Mouse (Mus musculus) stomach, embryonic 16.5 days (tissue): ENCODE data around the gene Ntn1. TPM values are rescaled to one million over a fixed set of nuclear protein-coding genes. Genes with fewer than 3 reads are reported as not detected.

Experiments used
- ATAC-seq: fragments of 200-750 bp; cut with Nextera tagmentation; 2 replicates; pipeline ENCODE4 v1.8.0; 2017; ENCODE audit warnings: moderate number of reproducible peaks, moderate TSS enrichment; ENCODE audit not compliant: insufficient read depth, low FRiP score
- H3K27ac ChIP-seq: fragments of 300-500 bp; sonication (generic); 2 replicates; pipeline ENCODE4 v1.5.1; 2014; ENCODE audit warnings: low read length
- H3K27me3 ChIP-seq: fragments of 300-500 bp; sonication (generic); 2 replicates; pipeline ENCODE4 v1.6.1; 2014; ENCODE audit warnings: low read length, control low read depth, mixed read lengths; ENCODE audit not compliant: control insufficient read depth, insufficient read depth
- H3K36me3 ChIP-seq: fragments of 300-500 bp; sonication (generic); 2 replicates; pipeline ENCODE4 v1.6.1; 2014; ENCODE audit warnings: low read length; ENCODE audit not compliant: control insufficient read depth, insufficient read depth
- H3K4me1 ChIP-seq: fragments of 300-500 bp; sonication (generic); 2 replicates; pipeline ENCODE4 v1.6.1; 2014; ENCODE audit warnings: low read length, control low read depth, mixed read lengths; ENCODE audit not compliant: control insufficient read depth, insufficient read depth
- H3K4me2 ChIP-seq: fragments of 300-500 bp; sonication (generic); 2 replicates; pipeline ENCODE4 v1.6.1; 2014; ENCODE audit warnings: low read depth, low read length, mixed read lengths
- H3K4me3 ChIP-seq: fragments of 300-500 bp; sonication (generic); replicated peaks from 2 replicates; pipeline ENCODE4 v1.5.1; 2014; ENCODE audit warnings: mild to moderate bottlenecking, low read length
- H3K9ac ChIP-seq: fragments of 300-500 bp; sonication (generic); 2 replicates; pipeline ENCODE4 v1.6.1; 2014; ENCODE audit warnings: low read length
- H3K9me3 ChIP-seq: fragments of 300-500 bp; sonication (generic); replicated peaks from 2 replicates; pipeline ENCODE4 v1.6.1; 2016; ENCODE audit warnings: low read length, control low read depth; ENCODE audit not compliant: control insufficient read depth
- WGBS: fragments of 180-500 bp; shearing (Covaris S2); extraction: QIAGEN DNeasy Blood & Tissue Kit; methylation state at CpG from one replicate; pipeline ENCODE4 v1.1.7; 2014; 5-methylcytosine and 5-hydroxymethylcytosine counted together
- polyA plus RNA-seq: library from polyadenylated mRNA; unstranded; fragments of >200 nt; fragmentation: Nextera tagmentation; extraction: Ambion mirVana; gene quantifications from 2 replicates; pipeline ENCODE4 v1.2.1, GENCODE M21; 2015

Ntn1 gene
- polyA plus RNA-seq, 1 experiment from 2014 or later = 13.5 TPM

DNA sequence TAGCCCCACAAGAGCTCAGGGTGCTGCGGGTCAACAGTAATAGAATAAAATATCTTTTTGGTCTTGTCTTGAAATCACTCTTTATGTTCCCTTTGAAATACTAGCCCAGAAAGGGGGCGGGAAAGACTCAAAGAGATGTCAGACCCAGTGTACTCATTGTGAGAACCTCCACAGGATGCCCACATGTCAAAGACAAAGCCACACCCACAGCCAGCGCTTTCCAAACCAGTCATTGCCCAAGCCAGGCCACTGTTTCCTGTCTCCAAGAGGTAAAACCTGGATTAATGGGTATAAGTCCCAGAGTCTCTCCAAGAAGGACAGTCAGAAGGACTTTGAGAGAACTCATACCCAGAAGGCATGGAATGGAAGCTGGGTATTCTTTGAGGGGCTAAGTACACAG is 60.3 kb downstream of the Ntn1 start:
- H3K4me1 ChIP-seq = peaks cover 26% of the 10 kb centered on the region
- no peak for ATAC-seq
- H3K36me3 ChIP-seq = no peaks in the 10 kb centered on the region
- no peak overlapping the region for H3K27ac ChIP-seq
- H3K9me3 ChIP-seq = no peaks in the 10 kb centered on the region
- no peak overlapping the region for H3K4me3 ChIP-seq
- 85% methylated on average over 3 of the region's 3 CpGs for WGBS
- no peak overlapping the region for H3K9ac ChIP-seq
- no peak overlapping the region for H3K4me2 ChIP-seq
- no peaks in the 10 kb centered on the region for H3K27me3 ChIP-seq

DNA sequence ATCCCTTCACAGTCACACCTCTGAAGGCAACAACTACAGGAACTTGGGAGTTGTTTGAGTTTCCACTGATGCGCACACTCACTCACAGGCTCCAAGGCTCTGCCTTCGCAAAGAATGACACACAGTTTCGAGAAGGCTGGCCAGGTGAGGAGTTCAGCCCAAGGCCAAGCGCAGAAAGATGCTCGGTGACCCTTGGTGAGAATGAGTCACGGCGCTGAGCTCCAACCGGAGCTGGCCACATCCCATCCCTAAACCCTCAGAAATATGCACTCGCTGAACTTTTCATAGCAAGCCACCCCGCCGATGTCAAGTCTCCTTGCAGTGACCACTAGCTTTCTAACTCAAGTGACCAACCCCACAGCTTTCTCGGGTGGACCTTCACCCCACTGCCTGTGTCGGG is 60.8 kb downstream of the Ntn1 start:
- Histone ChIP-seq H3K4me1 (peaks cover 26% of the 10 kb centered on the region), H3K36me3 (no peaks in the 10 kb centered on the region), H3K9me3 (no peaks in the 10 kb centered on the region), H3K4me2 (no peak overlapping the region), H3K9ac (no peak overlapping the region), H3K27me3 (no peaks in the 10 kb centered on the region), H3K4me3 (no peak overlapping the region), H3K27ac (no peak overlapping the region)
- ATAC-seq = no peak
- 92% methylated on average over 13 of the region's 13 CpGs for WGBS

DNA sequence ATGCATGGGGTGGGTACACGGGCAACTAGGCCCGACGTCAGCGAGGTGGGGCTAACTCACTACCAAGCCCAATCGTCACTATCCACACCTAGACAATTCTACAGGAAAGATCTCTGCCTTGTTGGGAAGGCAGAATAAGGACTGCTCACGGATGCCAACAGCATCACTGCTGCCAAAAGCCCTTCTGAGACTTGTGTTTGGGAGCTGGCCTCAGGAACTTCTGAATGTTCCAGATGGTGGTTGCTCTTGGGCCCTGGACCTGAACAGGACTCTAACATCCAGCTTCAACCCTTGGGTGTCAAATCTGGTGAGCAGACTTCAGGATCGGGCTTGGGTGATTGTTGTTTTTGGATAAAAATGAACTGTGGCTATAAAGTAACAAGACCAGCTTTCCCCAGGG is 61.3 kb downstream of the Ntn1 start:
- H3K27ac ChIP-seq = no peak overlapping the region
- H3K4me2 ChIP-seq = no peak overlapping the region
- H3K27me3 ChIP-seq = no peaks in the 10 kb centered on the region
- no peaks in the 10 kb centered on the region for H3K36me3 ChIP-seq
- no peak overlapping the region for H3K4me3 ChIP-seq
- H3K9ac ChIP-seq = no peak overlapping the region
- no peak for ATAC-seq
- H3K4me1 ChIP-seq = peaks cover 22% of the 10 kb centered on the region
- 96% methylated on average over 7 of the region's 7 CpGs for whole genome bisulfite sequencing
- no peaks in the 10 kb centered on the region for H3K9me3 ChIP-seq

DNA sequence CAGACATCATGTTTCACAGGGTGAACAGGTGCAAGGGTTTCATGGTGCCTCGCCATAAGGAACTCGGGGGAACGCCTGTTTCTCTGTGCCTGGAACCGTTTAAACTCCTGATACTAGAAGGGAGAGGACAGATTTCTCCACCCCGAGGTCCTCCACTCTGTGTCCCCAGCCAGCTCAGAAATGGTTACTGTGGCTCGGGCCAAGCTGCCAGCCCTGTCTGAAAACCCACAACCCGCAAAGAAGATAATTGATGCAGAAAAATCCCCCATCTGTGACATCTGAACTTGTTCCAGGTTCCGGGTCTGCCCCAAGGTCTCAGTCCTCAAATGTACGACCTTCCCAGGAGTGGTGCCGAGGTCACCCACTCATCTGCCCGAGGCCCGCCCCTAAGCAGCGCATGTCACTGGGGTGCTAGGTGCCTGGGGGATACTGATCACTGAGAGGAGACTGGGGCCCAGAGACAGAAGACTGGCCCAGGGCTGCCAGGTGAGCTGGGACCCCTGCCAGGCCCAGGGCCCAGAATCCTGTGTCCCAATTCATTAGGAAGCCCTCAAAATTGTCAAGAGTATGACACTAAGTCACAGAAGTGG is 68.9 kb downstream of the Ntn1 start:
- Histone ChIP-seq H3K36me3 (no peaks in the 10 kb centered on the region), H3K4me2 (no peak overlapping the region), H3K9me3 (no peaks in the 10 kb centered on the region), H3K4me3 (no peak overlapping the region), H3K4me1 (no peaks in the 10 kb centered on the region), H3K27me3 (no peaks in the 10 kb centered on the region), H3K27ac (no peak overlapping the region), H3K9ac (no peak overlapping the region)
- 84% methylated on average over 13 of the region's 13 CpGs for WGBS
- no peak for ATAC-seq

DNA sequence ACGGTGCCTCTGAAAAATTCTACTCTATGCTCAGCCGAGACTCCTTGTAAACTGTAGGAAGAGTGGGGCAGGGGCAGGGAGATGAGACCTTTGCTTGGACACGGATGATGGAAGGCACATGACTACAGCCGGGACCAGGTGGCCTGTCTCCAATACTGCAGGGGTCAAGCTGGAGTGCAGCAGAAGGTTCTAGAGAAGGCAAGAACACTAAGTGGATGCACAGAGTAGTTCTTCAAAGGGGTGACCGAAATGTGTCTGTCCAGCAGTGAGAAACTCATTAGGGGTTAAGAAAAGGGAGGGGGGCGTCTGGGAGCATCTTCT is 69.5 kb downstream of the Ntn1 start:
- 56% methylated on average over 6 of the region's 6 CpGs for WGBS

DNA sequence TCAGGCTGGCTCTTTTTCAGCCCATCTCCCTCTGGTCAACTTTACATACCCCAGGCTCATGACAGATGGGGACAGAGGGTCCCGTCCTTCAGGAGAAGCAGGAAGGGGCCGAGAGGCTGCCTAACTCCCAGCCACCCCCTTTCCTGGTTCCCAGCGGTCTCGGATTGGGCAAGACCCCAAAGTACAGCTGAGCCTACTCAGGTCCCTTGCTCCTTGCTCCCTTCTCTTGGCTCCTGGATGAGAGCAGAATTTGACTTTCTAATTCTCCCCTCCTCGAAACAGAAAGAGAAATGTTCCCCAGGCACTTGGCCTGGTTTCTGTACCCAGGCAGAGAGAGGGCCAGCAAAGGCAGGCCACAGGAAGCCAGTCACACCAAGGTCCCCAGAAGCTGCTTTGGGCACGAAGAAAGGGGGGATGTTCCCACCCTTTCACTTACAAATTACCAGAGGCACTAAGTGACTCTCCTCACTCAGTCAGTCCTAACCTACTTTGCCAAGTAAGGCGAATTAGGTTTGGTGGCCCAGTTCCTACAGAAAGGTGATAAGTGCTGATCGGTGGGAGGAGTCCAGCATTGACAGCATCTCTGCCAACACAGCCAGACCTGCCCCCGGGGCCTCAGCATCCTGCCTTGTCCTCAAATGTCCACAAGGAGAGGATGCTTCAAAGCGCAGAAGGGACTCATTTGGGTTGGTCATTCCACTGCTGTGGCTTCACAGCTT is 70.1 kb downstream of the Ntn1 start:
- no peaks in the 10 kb centered on the region for H3K36me3 ChIP-seq
- no peaks in the 10 kb centered on the region for H3K27me3 ChIP-seq
- no peak overlapping the region for H3K4me3 ChIP-seq
- H3K9ac ChIP-seq = no peak overlapping the region
- H3K9me3 ChIP-seq = no peaks in the 10 kb centered on the region
- H3K27ac ChIP-seq = no peak overlapping the region
- no peaks in the 10 kb centered on the region for H3K4me1 ChIP-seq
- WGBS = 62% methylated on average over 10 of the region's 10 CpGs
- ATAC-seq = no peak
- no peak overlapping the region for H3K4me2 ChIP-seq

More for the DNA sequence above, 69.5 kb downstream of the Ntn1 start:
- no peak for ATAC-seq
- Histone ChIP-seq H3K9me3 (no peaks in the 10 kb centered on the region), H3K4me1 (no peaks in the 10 kb centered on the region), H3K9ac (no peak overlapping the region), H3K4me3 (no peak overlapping the region), H3K4me2 (no peak overlapping the region), H3K27me3 (no peaks in the 10 kb centered on the region), H3K27ac (no peak overlapping the region), H3K36me3 (no peaks in the 10 kb centered on the region)

DNA sequence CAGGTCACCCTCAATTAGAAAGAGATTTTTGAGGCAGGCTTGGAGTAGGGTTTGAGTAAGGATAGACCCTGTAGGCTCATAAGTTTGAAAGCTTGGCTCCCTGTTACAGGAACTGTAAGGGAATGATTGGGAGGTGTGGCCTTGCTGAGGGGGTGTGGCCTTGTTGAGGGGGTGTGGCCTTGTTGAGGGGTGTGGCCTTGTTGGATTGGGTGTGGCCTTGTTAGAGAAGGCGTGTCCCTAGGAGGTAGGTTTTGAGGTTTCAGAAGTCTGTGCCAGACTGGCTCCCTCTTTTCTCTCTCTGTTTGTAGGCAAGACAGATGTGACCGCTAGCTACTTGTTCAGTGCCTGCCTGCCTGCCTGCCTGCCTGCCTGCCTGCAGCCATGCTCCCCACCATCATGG is 75.8 kb downstream of the Ntn1 start:
- Histone ChIP-seq H3K9ac (no peak overlapping the region), H3K4me3 (no peak overlapping the region), H3K4me2 (no peak overlapping the region), H3K27ac (no peak overlapping the region), H3K4me1 (no peaks in the 10 kb centered on the region), H3K36me3 (no peaks in the 10 kb centered on the region), H3K9me3 (no peaks in the 10 kb centered on the region), H3K27me3 (no peaks in the 10 kb centered on the region)
- peak; percentile 37; the same call in 1 of the 2 replicates for ATAC-seq
- WGBS = 78% methylated on average over 2 of the region's 2 CpGs

DNA sequence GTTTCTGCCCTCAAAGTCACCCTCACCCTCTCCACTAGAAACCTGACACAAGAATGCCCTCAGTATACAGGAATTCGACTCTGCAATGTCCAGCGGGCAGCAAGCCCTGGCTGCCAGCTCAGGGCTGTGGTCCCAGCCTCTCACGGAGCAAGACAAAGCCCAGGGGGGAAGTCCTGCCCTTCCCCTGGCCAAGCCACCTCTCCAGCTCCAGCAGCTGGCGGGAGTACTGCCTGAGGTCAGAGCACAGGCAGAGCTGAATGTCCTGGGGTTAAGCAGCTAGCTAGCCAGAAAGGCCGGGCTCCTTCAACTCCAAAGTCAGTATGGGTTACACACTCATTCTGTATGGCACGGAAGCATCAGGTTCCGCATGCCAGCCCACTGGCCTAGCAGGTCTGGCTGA is 79.2 kb downstream of the Ntn1 start:
- Histone ChIP-seq H3K9ac (no peak overlapping the region), H3K4me1 (no peaks in the 10 kb centered on the region), H3K4me2 (no peak overlapping the region), H3K27ac (no peak overlapping the region), H3K9me3 (no peaks in the 10 kb centered on the region), H3K4me3 (no peak overlapping the region), H3K27me3 (no peaks in the 10 kb centered on the region), H3K36me3 (no peaks in the 10 kb centered on the region)
- no peak for ATAC-seq
- WGBS = 66% methylated on average over 7 of the region's 7 CpGs

DNA sequence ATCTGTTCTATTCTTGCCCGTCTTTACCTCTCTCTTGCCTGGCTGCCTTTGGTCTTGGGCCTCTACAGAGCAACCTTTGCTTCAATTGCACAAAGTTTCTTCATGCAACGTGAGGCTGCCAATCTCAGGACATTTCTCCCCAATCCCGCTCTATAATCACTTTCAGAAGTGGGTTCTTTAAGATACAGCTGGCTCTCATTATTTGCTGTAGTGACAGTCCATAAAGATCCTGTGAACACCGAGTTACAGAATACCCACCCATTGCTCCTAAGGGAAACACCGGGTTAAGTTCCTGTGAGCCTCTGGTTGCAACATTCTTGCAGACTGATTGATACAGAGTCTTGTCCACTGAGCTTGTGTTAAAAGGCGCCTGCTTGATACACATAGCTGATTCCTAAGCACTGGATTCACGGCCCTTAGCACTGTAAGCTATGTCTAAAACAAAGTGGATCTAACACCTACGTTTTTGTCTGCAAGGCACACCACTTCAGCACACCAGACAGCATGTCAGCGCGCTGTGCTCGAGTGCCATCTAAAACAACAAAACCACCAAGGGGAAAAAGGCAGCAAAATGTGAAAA is 85.0 kb downstream of the Ntn1 start:
- H3K36me3 ChIP-seq = no peaks in the 10 kb centered on the region
- peaks cover 5% of the 10 kb centered on the region for H3K4me1 ChIP-seq
- no peak for ATAC-seq
- H3K9me3 ChIP-seq = no peaks in the 10 kb centered on the region
- H3K4me3 ChIP-seq = no peak overlapping the region
- H3K27me3 ChIP-seq = no peaks in the 10 kb centered on the region
- no peak overlapping the region for H3K27ac ChIP-seq
- H3K9ac ChIP-seq = no peak overlapping the region
- no peak overlapping the region for H3K4me2 ChIP-seq
- WGBS = 70% methylated on average over 11 of the region's 11 CpGs
